Mouse (Mus musculus) G1E (cell line): ENCODE results near the gene Cltrn. TPM values are rescaled to one million over a fixed set of nuclear protein-coding genes. Genes with fewer than 3 reads are reported as not detected.
A peak's percentile ranks its signal among the peaks of the same experiment; 100 is the strongest.

ENCODE experiments used
- ATAC-seq: 2 replicates; pipeline ENCODE4 v1.8.0; 2016; ENCODE audit warnings: mild to moderate bottlenecking; ENCODE audit not compliant: insufficient number of reproducible peaks, poor library complexity, low FRiP score, severe bottlenecking; ENCODE audit errors: extremely low read depth
- DNase-seq: peaks from one replicate; pipeline ENCODE4 v3.0.0; 2012; ENCODE audit warnings: low spot score
- H3K27me3 ChIP-seq: 2 replicates; pipeline ENCODE4 v1.6.1; 2012; ENCODE audit warnings: mild to moderate bottlenecking, low read length, inconsistent platforms; ENCODE audit not compliant: insufficient read depth
- H3K36me3 ChIP-seq: replicated peaks from 2 replicates; pipeline ENCODE3; 2012; ENCODE audit warnings: mild to moderate bottlenecking, inconsistent platforms
- H3K4me1 ChIP-seq: 2 replicates; pipeline ENCODE4 v1.6.1; 2012; ENCODE audit warnings: low read depth, low read length, inconsistent platforms, mixed read lengths; ENCODE audit not compliant: insufficient read depth
- H3K4me3 ChIP-seq: 2 replicates; pipeline ENCODE4 v1.5.1; 2012; ENCODE audit warnings: low read depth, mild to moderate bottlenecking, inconsistent platforms, low read length, moderate library complexity, mixed read lengths
- H3K9me3 ChIP-seq: replicated peaks from 2 replicates; pipeline ENCODE4 v1.6.1; 2012; ENCODE audit warnings: inconsistent platforms
- CTCF ChIP-seq: IDR thresholded peaks from 2 replicates; pipeline ENCODE4 v1.5.1; 2012; ENCODE audit warnings: low read depth, low read length, inconsistent platforms, mixed read lengths
- GATA1 ChIP-seq: IDR thresholded peaks from 2 replicates; pipeline ENCODE4 v1.6.1; 2012; ENCODE audit warnings: borderline replicate concordance, low read length, inconsistent platforms, mixed read lengths
- GATA2 ChIP-seq: IDR thresholded peaks from 2 replicates; pipeline ENCODE4 v1.6.1; 2012; ENCODE audit warnings: low read depth, low read length, inconsistent platforms, borderline replicate concordance
- POLR2AphosphoS5 ChIP-seq: IDR thresholded peaks from 2 replicates; pipeline ENCODE4 v1.6.1; 2012; ENCODE audit warnings: low read depth, low read length, inconsistent platforms; ENCODE audit not compliant: insufficient replicate concordance
- TAL1 ChIP-seq: conservative IDR thresholded peaks from 2 replicates; pipeline ENCODE4 v1.6.1; 2012; ENCODE audit warnings: low read depth, low read length, inconsistent platforms, mixed read lengths
- polyA plus RNA-seq: library from polyadenylated mRNA; stranded (reverse); fragments of >175 nt; gene quantifications from 2 replicates; pipeline ENCODE4 v1.2.3, GENCODE M21; 2012
- total RNA-seq, 2 experiments: library from RNA; stranded (forward) in 1 of 2; stranded (reverse) in 1 of 2; fragments of 200-1000 nt in 1 of 2; fragments of >200 nt in 1 of 2; fragmentation: Nextera tagmentation in 1 of 2; gene quantifications; 2 replicates each; pipeline ENCODE4 v1.2.3; 2014 to 2017

Gene Cltrn
- total and polyA plus RNA-seq, 3 experiments: 0.04 to 0.49 TPM; not detected in 1

DNA sequence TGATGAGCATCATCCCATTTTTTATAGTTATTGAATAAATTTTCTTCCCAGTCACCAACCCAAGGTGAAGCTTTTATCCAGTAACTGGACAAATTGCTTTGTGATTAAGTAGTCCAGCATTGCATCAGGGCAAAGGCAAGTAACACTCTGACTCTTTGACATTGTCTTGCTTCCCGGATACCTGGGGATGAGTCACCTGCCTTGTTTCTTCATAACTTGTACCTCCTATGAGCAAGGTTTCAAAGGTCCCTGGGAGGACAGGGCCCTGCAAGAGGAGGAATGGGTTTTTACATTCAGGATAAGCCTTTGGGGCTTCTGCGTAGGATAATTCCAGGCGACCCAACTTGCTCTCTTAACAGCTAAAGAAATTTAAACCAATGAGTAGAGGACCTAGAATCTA is 35.3 kb downstream of the Cltrn start:
- no peak for ATAC-seq
- TF ChIP-seq TAL1: no peak
- TF ChIP-seq CTCF: no peak
- TF ChIP-seq POLR2AphosphoS5: no peak
- TF ChIP-seq GATA2: no peak
- TF ChIP-seq GATA1: no peak
- Histone ChIP-seq H3K9me3 (no peaks in the 10 kb centered on the region), H3K27me3 (no peaks in the 10 kb centered on the region; the same call in 1 of the 2 replicates), H3K4me1 (0 out of 2 replicates have a peak, but pooled peaks cover 2% of the 10 kb centered on the region), H3K4me3 (no peak overlapping the region), H3K36me3 (no peaks in the 10 kb centered on the region)
- no peak for DNase-seq

DNA sequence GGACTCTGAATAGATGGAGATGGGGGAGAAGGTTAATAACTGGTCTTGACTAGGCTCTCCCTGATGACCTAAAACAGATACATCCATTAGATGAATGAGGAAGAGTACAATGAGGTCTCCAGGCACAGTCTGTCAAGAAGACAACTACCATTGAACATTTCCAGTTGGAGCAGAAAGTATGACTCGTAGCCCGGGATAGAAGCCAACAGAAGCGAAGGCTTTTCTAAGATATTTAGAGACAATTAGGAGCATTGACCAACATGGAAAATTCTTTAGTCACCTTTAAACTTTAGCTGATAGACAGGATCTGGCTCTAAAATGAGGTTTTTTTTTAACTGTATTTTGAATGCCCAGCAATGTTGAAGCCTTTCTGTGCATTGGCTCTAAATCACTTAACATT is 44.9 kb downstream of the Cltrn start:
- no peaks in the 10 kb centered on the region for H3K27me3 ChIP-seq
- DNase-seq: no peak
- no peak overlapping the region for H3K4me3 ChIP-seq
- ATAC-seq: no peak
- H3K4me1 ChIP-seq: peaks cover 6% of the 10 kb centered on the region
- TF ChIP-seq TAL1 (no peak), GATA2 (no peak), CTCF (no peak), POLR2AphosphoS5 (no peak), GATA1 (no peak)
- no peaks in the 10 kb centered on the region for H3K36me3 ChIP-seq
- no peaks in the 10 kb centered on the region for H3K9me3 ChIP-seq

GRCm38 (mm10) chrX:164135304-164135818 is 46.7 kb downstream of the Cltrn start:
- H3K9me3 ChIP-seq: no peaks in the 10 kb centered on the region
- H3K4me3 ChIP-seq: no peak overlapping the region
- no peaks in the 10 kb centered on the region for H3K36me3 ChIP-seq
- peaks cover 6% of the 10 kb centered on the region for H3K4me1 ChIP-seq
- no peaks in the 10 kb centered on the region for H3K27me3 ChIP-seq
- no peak for ATAC-seq
- no peak for DNase-seq
- TF ChIP-seq GATA2 (no peak), TAL1 (no peak), GATA1 (no peak), POLR2AphosphoS5 (no peak), CTCF (no peak)

GRCm38 (mm10) chrX:164139032-164139431 is 50.4 kb downstream of the Cltrn start, which contains the start of gene Ace2:
Gene Ace2, plus strand, starts transcription at chrX:164139332.
- no peaks in the 10 kb centered on the region for H3K36me3 ChIP-seq
- no peak for DNase-seq
- no peak for ATAC-seq

GRCm38 (mm10) chrX:164145463-164146250 is 57.0 kb downstream of the Cltrn start:
- Histone ChIP-seq H3K4me3 (no peak overlapping the region), H3K27me3 (no peaks in the 10 kb centered on the region), H3K36me3 (no peaks in the 10 kb centered on the region), H3K9me3 (no peaks in the 10 kb centered on the region), H3K4me1 (peaks cover 21% of the 10 kb centered on the region)
- TF ChIP-seq GATA1 (no peak), TAL1 (peak; percentile 83)
- peak; percentile 92 for ATAC-seq
- peak; percentile 9 for DNase-seq

More at GRCm38 (mm10) chrX:164139032-164139431, 50.4 kb downstream of the Cltrn start, which contains the start of gene Ace2:
- Histone ChIP-seq H3K4me3 (no peak within 1 kb of the TSS), H3K27me3 (no peaks in the 10 kb centered on the region), H3K9me3 (no peaks in the 10 kb centered on the region), H3K4me1 (peaks cover 9% of the 10 kb centered on the region)
- no peak for TF ChIP-seq GATA1
- no peak for TF ChIP-seq TAL1
- no peak for TF ChIP-seq GATA2
- TF ChIP-seq CTCF: no peak
- TF ChIP-seq POLR2AphosphoS5: no peak

DNA sequence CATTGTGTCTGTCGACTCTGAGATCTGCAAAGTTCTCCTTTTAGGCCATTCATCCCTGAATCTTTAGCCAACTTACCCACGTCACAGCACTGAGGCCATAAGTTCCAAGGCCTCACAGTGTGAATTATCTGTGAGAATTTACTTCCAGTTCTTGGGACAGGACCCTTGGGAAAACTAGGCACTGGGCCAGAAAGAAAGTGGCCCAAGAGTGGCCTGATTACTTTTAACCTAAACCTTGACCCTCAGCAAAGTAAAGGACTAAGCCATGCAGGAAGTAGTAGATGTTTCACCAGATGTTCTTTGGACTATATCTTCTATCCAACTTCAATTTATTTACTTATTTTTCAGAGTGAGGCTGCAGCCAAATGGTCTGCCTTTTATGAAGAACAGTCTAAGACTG is 64.1 kb downstream of the Cltrn start:
- H3K4me3 ChIP-seq: no peak overlapping the region
- peaks cover 2% of the 10 kb centered on the region; the same call in 1 of the 2 replicates for H3K4me1 ChIP-seq
- no peak for DNase-seq
- no peaks in the 10 kb centered on the region for H3K9me3 ChIP-seq
- H3K27me3 ChIP-seq: no peaks in the 10 kb centered on the region
- TF ChIP-seq CTCF: no peak
- no peak for TF ChIP-seq POLR2AphosphoS5
- TF ChIP-seq GATA1: no peak
- no peak for TF ChIP-seq TAL1
- TF ChIP-seq GATA2: no peak
- ATAC-seq: no peak
- no peaks in the 10 kb centered on the region for H3K36me3 ChIP-seq
